Mouse (Mus musculus) bone marrow macrophage, adult 2 months (primary cell): ENCODE data around the gene Fbxo21.

Experiments used
- CTCF ChIP-seq: IDR thresholded peaks from 2 replicates; pipeline ENCODE4 v1.5.1; 2012; ENCODE audit warnings: low read depth, mild to moderate bottlenecking, low read length, moderate library complexity
- POLR2A ChIP-seq: IDR thresholded peaks from 2 replicates; pipeline ENCODE4 v1.6.1; 2012; ENCODE audit warnings: mild to moderate bottlenecking, low read depth, low read length, borderline replicate concordance

DNA sequence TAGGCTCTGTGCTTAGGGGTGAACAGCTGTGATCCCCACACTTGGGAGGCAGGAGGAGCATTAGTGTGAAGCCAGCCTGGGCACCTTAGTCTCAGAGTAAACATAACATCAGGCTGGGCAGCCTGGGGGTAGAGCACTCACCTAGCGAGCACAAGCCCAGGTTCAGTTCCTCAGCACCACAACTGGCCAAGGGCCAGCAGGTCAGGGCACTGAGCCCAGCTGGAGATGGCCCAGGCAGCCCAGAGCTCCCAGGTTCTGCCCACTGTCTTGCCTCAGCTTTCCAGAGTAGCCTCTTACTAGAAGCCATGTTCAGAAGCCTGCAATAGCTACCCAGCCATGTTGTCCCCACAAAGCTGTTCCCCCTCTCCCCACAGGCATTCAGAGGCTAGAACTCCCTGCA is 29.2 kb downstream of the Fbxo21 start:
- TF ChIP-seq POLR2A (no peak), CTCF (no peak)
